Mouse (Mus musculus) intestine, postnatal 0 days (tissue): Measurements from ENCODE around the gene Rnf150. TPM values are rescaled to one million over a fixed set of nuclear protein-coding genes. Genes with fewer than 3 reads are reported as not detected.

ENCODE experiments used
- ATAC-seq: fragments of 200-750 bp; cut with Nextera tagmentation; 2 replicates; pipeline ENCODE4 v1.8.0; 2017; ENCODE audit warnings: mild to moderate bottlenecking, moderate TSS enrichment, moderate library complexity
- H3K27ac ChIP-seq: fragments of 300-500 bp; sonication (generic); 2 replicates; pipeline ENCODE4 v1.5.1; 2014; ENCODE audit warnings: mild to moderate bottlenecking, low read depth, low read length, moderate library complexity
- H3K27me3 ChIP-seq: fragments of 300-500 bp; sonication (generic); replicated peaks from 2 replicates; pipeline ENCODE4 v1.6.1; 2014; ENCODE audit warnings: low read length, mixed read lengths; ENCODE audit not compliant: control insufficient read depth, insufficient read depth
- H3K36me3 ChIP-seq: fragments of 300-500 bp; sonication (generic); 2 replicates; pipeline ENCODE4 v1.6.1; 2014; ENCODE audit warnings: mild to moderate bottlenecking, moderate library complexity; ENCODE audit not compliant: control insufficient read depth, insufficient read depth
- H3K4me1 ChIP-seq: fragments of 300-500 bp; sonication (generic); replicated peaks from 2 replicates; pipeline ENCODE4 v1.6.1; 2014; ENCODE audit warnings: antibody characterized with exemption, low read length, mixed read lengths; ENCODE audit not compliant: control insufficient read depth, insufficient read depth
- H3K4me2 ChIP-seq: fragments of 300-500 bp; sonication (generic); replicated peaks from 2 replicates; pipeline ENCODE4 v1.6.1; 2014; ENCODE audit warnings: low read depth, mild to moderate bottlenecking, moderate library complexity
- H3K4me3 ChIP-seq: fragments of 300-500 bp; sonication (generic); 2 replicates; pipeline ENCODE4 v1.5.1; 2014; ENCODE audit warnings: low read depth, low read length
- H3K9ac ChIP-seq: fragments of 300-500 bp; sonication (generic); 2 replicates; pipeline ENCODE4 v1.6.1; 2014; ENCODE audit warnings: mild to moderate bottlenecking, low read depth, low read length
- H3K9me3 ChIP-seq: fragments of 300-500 bp; sonication (generic); 2 replicates; pipeline ENCODE4 v1.6.1; 2016; ENCODE audit warnings: mixed run types; ENCODE audit not compliant: control insufficient read depth
- CTCF ChIP-seq: sonication (generic); IDR thresholded peaks from 2 replicates; pipeline ENCODE4 v1.5.1; 2016; ENCODE audit warnings: low read depth, mild to moderate bottlenecking, control low read depth, antibody characterized with exemption, moderate library complexity
- WGBS: fragments of 180-500 bp; shearing (Covaris S2); extraction: QIAGEN DNeasy Blood & Tissue Kit; methylation state at CpG from one replicate; pipeline ENCODE4 v1.1.7; 2014; 5-methylcytosine and 5-hydroxymethylcytosine counted together
- polyA plus RNA-seq: library from polyadenylated mRNA; unstranded; fragments of >200 nt; fragmentation: Nextera tagmentation; extraction: Ambion mirVana; gene quantifications from 2 replicates; pipeline ENCODE4 v1.2.1, GENCODE M21; 2015

Gene Rnf150
- polyA plus RNA-seq, 1 experiment from 2014 or later: 0.53 TPM

- no peak overlapping the region for H3K27ac ChIP-seq
- WGBS: 1% methylated on average over 10 of the region's 10 CpGs
- H3K9me3 ChIP-seq: no peaks in the 10 kb centered on the region
- H3K4me1 ChIP-seq: no peaks in the 10 kb centered on the region
- peak overlapping the region; percentile 75 for H3K4me3 ChIP-seq
- peak overlapping the region; percentile 55; the same call in 1 of the 2 replicates for H3K9ac ChIP-seq
- 0 out of 2 replicates have a peak, but pooled peaks cover 2% of the 10 kb centered on the region for H3K27me3 ChIP-seq
- H3K4me2 ChIP-seq: peak overlapping the region; percentile 99
- H3K36me3 ChIP-seq: no peaks in the 10 kb centered on the region
- no peak for TF ChIP-seq CTCF
- no peak for ATAC-seq
These were observed 1.3 kb downstream of the Rnf150 start for GRCm38 (mm10) chr8:82864521-82864818.

GRCm38 (mm10) chr8:82865239-82865638, 2.1 kb downstream of the Rnf150 start:
- WGBS: 51% methylated on average over 5 of the region's 5 CpGs
- Histone ChIP-seq H3K4me1 (no peaks in the 10 kb centered on the region), H3K36me3 (no peaks in the 10 kb centered on the region), H3K9me3 (no peaks in the 10 kb centered on the region), H3K4me2 (peak overlapping the region; percentile 99; the same call in 1 of the 2 replicates), H3K4me3 (peak overlapping the region; percentile 75), H3K9ac (no peak overlapping the region), H3K27me3 (0 out of 2 replicates have a peak, but pooled peaks cover 2% of the 10 kb centered on the region), H3K27ac (no peak overlapping the region)
- no peak for TF ChIP-seq CTCF
- ATAC-seq: no peak

- WGBS: 75% methylated on average over 1 of the region's 1 CpGs
- TF ChIP-seq CTCF: no peak
These were observed 3.1 kb downstream of the Rnf150 start for GRCm38 (mm10) chr8:82866251-82866650.

GRCm38 (mm10) chr8:82870840-82871490, 7.8 kb downstream of the Rnf150 start:
- no peaks in the 10 kb centered on the region for H3K36me3 ChIP-seq
- WGBS: 54% methylated on average over 4 of the region's 4 CpGs
- TF ChIP-seq CTCF: no peak
- no peak for ATAC-seq
- no peaks in the 10 kb centered on the region for H3K4me1 ChIP-seq
- H3K27ac ChIP-seq: no peak overlapping the region
- H3K4me3 ChIP-seq: no peak overlapping the region
- H3K9ac ChIP-seq: no peak overlapping the region
- no peaks in the 10 kb centered on the region for H3K9me3 ChIP-seq
- H3K27me3 ChIP-seq: no peaks in the 10 kb centered on the region
- no peak overlapping the region for H3K4me2 ChIP-seq

More at GRCm38 (mm10) chr8:82866251-82866650, 3.1 kb downstream of the Rnf150 start:
- H3K9ac ChIP-seq: no peak overlapping the region
- no peak for ATAC-seq
- no peak overlapping the region for H3K27ac ChIP-seq
- no peak overlapping the region for H3K4me3 ChIP-seq
- H3K4me1 ChIP-seq: no peaks in the 10 kb centered on the region
- H3K4me2 ChIP-seq: no peak overlapping the region
- no peaks in the 10 kb centered on the region for H3K36me3 ChIP-seq
- no peaks in the 10 kb centered on the region for H3K9me3 ChIP-seq
- 0 out of 2 replicates have a peak, but pooled peaks cover 2% of the 10 kb centered on the region for H3K27me3 ChIP-seq

- Histone ChIP-seq H3K9ac (no peak overlapping the region), H3K27ac (no peak overlapping the region), H3K4me3 (no peak overlapping the region), H3K4me1 (no peaks in the 10 kb centered on the region), H3K9me3 (no peaks in the 10 kb centered on the region), H3K27me3 (no peaks in the 10 kb centered on the region), H3K36me3 (no peaks in the 10 kb centered on the region), H3K4me2 (no peak overlapping the region)
- no peak for TF ChIP-seq CTCF
- ATAC-seq: no peak
- WGBS: 84% methylated on average over 4 of the region's 4 CpGs
These were observed 8.8 kb downstream of the Rnf150 start for GRCm38 (mm10) chr8:82871986-82872385.

- WGBS: 90% methylated on average over 2 of the region's 2 CpGs
- Histone ChIP-seq H3K4me1 (no peaks in the 10 kb centered on the region), H3K27me3 (no peaks in the 10 kb centered on the region), H3K4me3 (no peak overlapping the region), H3K4me2 (no peak overlapping the region), H3K27ac (no peak overlapping the region), H3K36me3 (no peaks in the 10 kb centered on the region), H3K9ac (no peak overlapping the region), H3K9me3 (no peaks in the 10 kb centered on the region)
- ATAC-seq: no peak
- TF ChIP-seq CTCF: no peak
These were observed 10.9 kb downstream of the Rnf150 start for GRCm38 (mm10) chr8:82874102-82874501.
